Mouse (Mus musculus) MEL (cell line): Measurements from ENCODE around the gene Olfr1223.

ENCODE experiments used
- CTCF ChIP-seq, 3 experiments: IDR thresholded peaks in 2 of 3; conservative IDR thresholded peaks in 1 of 3; 2 replicates each; pipeline ENCODE4 v1.5.1; 2011 to 2012; ENCODE audit warnings: low read length in 3 of 3, low read depth in 2 of 3, mild to moderate bottlenecking in 2 of 3, improper control_type of control experiment in 1 of 3, inconsistent platforms in 1 of 3, mixed read lengths in 1 of 3, moderate library complexity in 1 of 3; ENCODE audit not compliant: control insufficient read depth in 1 of 3, insufficient read depth in 1 of 3, poor library complexity in 1 of 3, severe bottlenecking in 1 of 3
- EP300 ChIP-seq, 2 experiments: IDR thresholded peaks; 2 replicates each; pipeline ENCODE4 v1.6.1; 2011; ENCODE audit warnings: improper control_type of control experiment in 2 of 2, low read length in 2 of 2, low read depth in 1 of 2, mild to moderate bottlenecking in 1 of 2
- ETS1 ChIP-seq: IDR thresholded peaks from 2 replicates; pipeline ENCODE4 v1.6.1; 2012; ENCODE audit warnings: low read depth, mild to moderate bottlenecking, inconsistent platforms, low read length, improper control_type of control experiment, moderate library complexity
- GABPA ChIP-seq: IDR thresholded peaks from 2 replicates; pipeline ENCODE4 v1.6.1; 2012; ENCODE audit warnings: low read depth, mild to moderate bottlenecking, inconsistent platforms, low read length, improper control_type of control experiment, moderate library complexity
- GATA1 ChIP-seq: IDR thresholded peaks from 2 replicates; pipeline ENCODE4 v1.6.1; 2011; ENCODE audit warnings: low read depth, low read length, improper control_type of control experiment
- HCFC1 ChIP-seq: IDR thresholded peaks from 2 replicates; pipeline ENCODE4 v1.6.1; 2012; ENCODE audit warnings: low read depth, mild to moderate bottlenecking, inconsistent platforms, low read length, improper control_type of control experiment, moderate library complexity
- JUND ChIP-seq: IDR thresholded peaks from 2 replicates; pipeline ENCODE4 v1.6.1; 2011; ENCODE audit warnings: low read depth, mild to moderate bottlenecking, improper control_type of control experiment, low read length
- MAFK ChIP-seq: IDR thresholded peaks from 2 replicates; pipeline ENCODE4 v1.6.1; 2011; ENCODE audit warnings: low read depth, mild to moderate bottlenecking, low read length, improper control_type of control experiment, borderline replicate concordance
- MAX ChIP-seq: IDR thresholded peaks from 2 replicates; pipeline ENCODE4 v1.6.1; 2011; ENCODE audit warnings: low read length, improper control_type of control experiment
- POLR2A ChIP-seq, 2 experiments: IDR thresholded peaks; 2 replicates each; pipeline ENCODE4 v1.6.1; 2011 to 2012; ENCODE audit warnings: low read length in 2 of 2, mild to moderate bottlenecking in 2 of 2, control low read depth in 1 of 2, improper control_type of control experiment in 1 of 2, low read depth in 1 of 2, moderate library complexity in 1 of 2; ENCODE audit not compliant: control insufficient read depth in 1 of 2, insufficient read depth in 1 of 2, poor library complexity in 1 of 2
- TCF12 ChIP-seq: IDR thresholded peaks from 2 replicates; pipeline ENCODE4 v1.6.1; 2014; ENCODE audit warnings: low read depth, mild to moderate bottlenecking, inconsistent platforms, low read length, improper control_type of control experiment, moderate library complexity
- USF1 ChIP-seq: IDR thresholded peaks from 2 replicates; pipeline ENCODE4 v1.6.1; 2014; ENCODE audit warnings: low read depth, mild to moderate bottlenecking, inconsistent platforms, low read length, improper control_type of control experiment, moderate library complexity
- ZKSCAN1 ChIP-seq: IDR thresholded peaks from 2 replicates; pipeline ENCODE4 v1.6.1; 2012; ENCODE audit warnings: low read depth, mild to moderate bottlenecking, inconsistent platforms, low read length, improper control_type of control experiment, moderate library complexity
- ZMIZ1 ChIP-seq: IDR thresholded peaks from 2 replicates; pipeline ENCODE4 v1.6.1; 2012; ENCODE audit warnings: low read depth, mild to moderate bottlenecking, inconsistent platforms, low read length, improper control_type of control experiment, moderate library complexity

- no peak for TF ChIP-seq ZKSCAN1
- no peak for TF ChIP-seq CTCF (IDR thresholded peaks at IDR 0.05 in 2 of 3, conservative IDR thresholded peaks at IDR 0.05 in 1 of 3; ENCODE audit: control insufficient read depth in 1 of 3, insufficient read depth in 1 of 3, low read depth in 2 of 3, low read length in 3 of 3, poor library complexity in 1 of 3, severe bottlenecking in 1 of 3)
- no peak for TF ChIP-seq GABPA
- TF ChIP-seq HCFC1 = no peak
- no peak for TF ChIP-seq ETS1
- no peak for TF ChIP-seq TCF12
- no peak for TF ChIP-seq EP300 (IDR thresholded peaks at IDR 0.05; ENCODE audit: low read depth in 1 of 2, low read length in 2 of 2)
- no peak for TF ChIP-seq POLR2A (IDR thresholded peaks at IDR 0.05; ENCODE audit: control insufficient read depth in 1 of 2, insufficient read depth in 1 of 2, low read depth in 1 of 2, low read length in 2 of 2, poor library complexity in 1 of 2)
- TF ChIP-seq JUND = no peak
- no peak for TF ChIP-seq USF1
- TF ChIP-seq MAFK = no peak
- no peak for TF ChIP-seq ZMIZ1
- no peak for TF ChIP-seq MAX
- TF ChIP-seq GATA1 = no peak
Measured at GRCm38 (mm10) chr2:89106735-89107134, 44.6 kb downstream of the Olfr1223 start, which contains the start of gene Olfr1220.
